Mouse (Mus musculus) MEL (cell line): ENCODE data around the gene Sgpp2. TPM values are rescaled to one million over a fixed set of nuclear protein-coding genes. Genes with fewer than 3 reads are reported as not detected.

Experiments
- DNase-seq: peaks from one replicate; pipeline ENCODE4 v3.0.0; 2011; ENCODE audit warnings: low read depth, low spot score
- H3K27ac ChIP-seq: 2 replicates; pipeline ENCODE4 v1.5.1; 2012; ENCODE audit warnings: low read depth, mild to moderate bottlenecking, control low read depth, low read length, moderate library complexity; ENCODE audit not compliant: control insufficient read depth
- H3K27me3 ChIP-seq, 2 experiments: fragments of 150-350 bp in 1 of 2; sonication (generic) in 1 of 2; 2 replicates each; pipeline ENCODE4 v1.6.1; 2012; ENCODE audit warnings: low read length in 2 of 2, mild to moderate bottlenecking in 2 of 2, improper control_type of control experiment in 1 of 2, moderate library complexity in 1 of 2; ENCODE audit not compliant: insufficient read depth in 2 of 2, control insufficient read depth in 1 of 2
- H3K36me3 ChIP-seq, 2 experiments: 2 replicates each; pipeline ENCODE4 v1.6.1; 2012 to 2014; ENCODE audit warnings: low read length in 2 of 2, improper control_type of control experiment in 1 of 2, inconsistent platforms in 1 of 2, mild to moderate bottlenecking in 1 of 2; ENCODE audit not compliant: insufficient read depth in 2 of 2, control insufficient read depth in 1 of 2
- H3K4me1 ChIP-seq, 2 experiments: fragments of 150-350 bp in 1 of 2; sonication (generic) in 1 of 2; 2 replicates each; pipeline ENCODE4 v1.6.1; 2012; ENCODE audit warnings: low read length in 2 of 2, improper control_type of control experiment in 1 of 2, mild to moderate bottlenecking in 1 of 2; ENCODE audit not compliant: insufficient read depth in 2 of 2, control insufficient read depth in 1 of 2
- H3K4me3 ChIP-seq, 2 experiments: fragments of 150-350 bp in 1 of 2; sonication (generic) in 1 of 2; 2 replicates each; pipeline ENCODE4 v1.5.1; 2012; ENCODE audit warnings: low read depth in 2 of 2, low read length in 2 of 2, mild to moderate bottlenecking in 2 of 2, moderate library complexity in 2 of 2, control low read depth in 1 of 2, improper control_type of control experiment in 1 of 2; ENCODE audit not compliant: control insufficient read depth in 1 of 2, insufficient read depth in 1 of 2
- H3K79me2 ChIP-seq: 2 replicates; pipeline ENCODE4 v1.6.1; 2012; ENCODE audit warnings: mild to moderate bottlenecking, low read length, moderate library complexity; ENCODE audit not compliant: control insufficient read depth, poor library complexity, insufficient read depth
- H3K9ac ChIP-seq: 2 replicates; pipeline ENCODE4 v1.6.1; 2012; ENCODE audit warnings: low read depth, mild to moderate bottlenecking, control low read depth, low read length, moderate library complexity; ENCODE audit not compliant: control insufficient read depth, poor library complexity, severe bottlenecking
- H3K9me3 ChIP-seq: fragments of 150-350 bp; sonication (generic); replicated peaks from 2 replicates; pipeline ENCODE4 v1.6.1; 2012; ENCODE audit warnings: mild to moderate bottlenecking, low read length, improper control_type of control experiment, moderate library complexity; ENCODE audit not compliant: insufficient read depth
- BHLHE40 ChIP-seq: IDR thresholded peaks from 2 replicates; pipeline ENCODE4 v1.6.1; 2012; ENCODE audit warnings: low read depth, mild to moderate bottlenecking, inconsistent platforms, low read length, improper control_type of control experiment, borderline replicate concordance
- CTCF ChIP-seq, 3 experiments: IDR thresholded peaks in 2 of 3; conservative IDR thresholded peaks in 1 of 3; 2 replicates each; pipeline ENCODE4 v1.5.1; 2011 to 2012; ENCODE audit warnings: low read length in 3 of 3, low read depth in 2 of 3, mild to moderate bottlenecking in 2 of 3, improper control_type of control experiment in 1 of 3, inconsistent platforms in 1 of 3, mixed read lengths in 1 of 3, moderate library complexity in 1 of 3; ENCODE audit not compliant: control insufficient read depth in 1 of 3, insufficient read depth in 1 of 3, poor library complexity in 1 of 3, severe bottlenecking in 1 of 3
- E2F4 ChIP-seq: IDR thresholded peaks from 2 replicates; pipeline ENCODE4 v1.6.1; 2011; ENCODE audit warnings: low read depth, low read length, improper control_type of control experiment, borderline replicate concordance
- EP300 ChIP-seq, 2 experiments: IDR thresholded peaks; 2 replicates each; pipeline ENCODE4 v1.6.1; 2011; ENCODE audit warnings: improper control_type of control experiment in 2 of 2, low read length in 2 of 2, low read depth in 1 of 2, mild to moderate bottlenecking in 1 of 2
- GABPA ChIP-seq: IDR thresholded peaks from 2 replicates; pipeline ENCODE4 v1.6.1; 2012; ENCODE audit warnings: low read depth, mild to moderate bottlenecking, inconsistent platforms, low read length, improper control_type of control experiment, moderate library complexity
- GATA1 ChIP-seq: IDR thresholded peaks from 2 replicates; pipeline ENCODE4 v1.6.1; 2011; ENCODE audit warnings: low read depth, low read length, improper control_type of control experiment
- KAT2A ChIP-seq: conservative IDR thresholded peaks from 2 replicates; pipeline ENCODE4 v1.6.1; 2012; ENCODE audit warnings: low read depth, low read length, improper control_type of control experiment, inconsistent platforms
- MAFK ChIP-seq: IDR thresholded peaks from 2 replicates; pipeline ENCODE4 v1.6.1; 2011; ENCODE audit warnings: low read depth, mild to moderate bottlenecking, low read length, improper control_type of control experiment, borderline replicate concordance
- MAX ChIP-seq: IDR thresholded peaks from 2 replicates; pipeline ENCODE4 v1.6.1; 2011; ENCODE audit warnings: low read length, improper control_type of control experiment
- MEF2A ChIP-seq: IDR thresholded peaks from 2 replicates; pipeline ENCODE4 v1.6.1; 2014; ENCODE audit warnings: low read depth, mild to moderate bottlenecking, inconsistent platforms, low read length, improper control_type of control experiment; ENCODE audit not compliant: poor library complexity, insufficient replicate concordance, severe bottlenecking; ENCODE audit errors: extremely low read depth
- MYB ChIP-seq: IDR thresholded peaks from 2 replicates; pipeline ENCODE4 v1.6.1; 2011; ENCODE audit warnings: mild to moderate bottlenecking, low read depth, low read length, improper control_type of control experiment
- NELFE ChIP-seq: IDR thresholded peaks from 2 replicates; pipeline ENCODE4 v1.6.1; 2011; ENCODE audit warnings: low read depth, low read length, improper control_type of control experiment
- NRF1 ChIP-seq: IDR thresholded peaks from 2 replicates; pipeline ENCODE4 v1.6.1; 2014; ENCODE audit warnings: low read depth, mild to moderate bottlenecking, inconsistent platforms, low read length, improper control_type of control experiment, moderate library complexity; ENCODE audit not compliant: poor library complexity, insufficient read depth, severe bottlenecking
- POLR2AphosphoS2 ChIP-seq: IDR thresholded peaks from 2 replicates; pipeline ENCODE4 v1.6.1; 2011; ENCODE audit warnings: low read length, improper control_type of control experiment
- RAD21 ChIP-seq: IDR thresholded peaks from 2 replicates; pipeline ENCODE4 v1.6.1; 2011; ENCODE audit warnings: mild to moderate bottlenecking, low read depth, low read length, improper control_type of control experiment
- RCOR1 ChIP-seq: IDR thresholded peaks from 2 replicates; pipeline ENCODE4 v1.6.1; 2012; ENCODE audit warnings: low read depth, mild to moderate bottlenecking, inconsistent platforms, low read length, improper control_type of control experiment
- SIN3A ChIP-seq: IDR thresholded peaks from 2 replicates; pipeline ENCODE4 v1.6.1; 2012; ENCODE audit warnings: low read length, improper control_type of control experiment, inconsistent platforms
- TAL1 ChIP-seq: IDR thresholded peaks from 2 replicates; pipeline ENCODE4 v1.6.1; 2012; ENCODE audit warnings: mild to moderate bottlenecking, inconsistent platforms, low read length, moderate library complexity, mixed read lengths
- TCF12 ChIP-seq: IDR thresholded peaks from 2 replicates; pipeline ENCODE4 v1.6.1; 2014; ENCODE audit warnings: low read depth, mild to moderate bottlenecking, inconsistent platforms, low read length, improper control_type of control experiment, moderate library complexity
- UBTF ChIP-seq: IDR thresholded peaks from 2 replicates; pipeline ENCODE4 v1.6.1; 2012; ENCODE audit warnings: low read depth, mild to moderate bottlenecking, inconsistent platforms, low read length, improper control_type of control experiment, moderate library complexity, borderline replicate concordance; ENCODE audit not compliant: insufficient read depth
- USF1 ChIP-seq: IDR thresholded peaks from 2 replicates; pipeline ENCODE4 v1.6.1; 2014; ENCODE audit warnings: low read depth, mild to moderate bottlenecking, inconsistent platforms, low read length, improper control_type of control experiment, moderate library complexity
- USF2 ChIP-seq, 2 experiments: IDR thresholded peaks; 2 replicates each; pipeline ENCODE4 v1.6.1; 2011 to 2012; ENCODE audit warnings: improper control_type of control experiment in 2 of 2, low read length in 2 of 2, borderline replicate concordance in 1 of 2, inconsistent platforms in 1 of 2, low read depth in 1 of 2, mild to moderate bottlenecking in 1 of 2; ENCODE audit not compliant: insufficient read depth in 1 of 2
- ZKSCAN1 ChIP-seq: IDR thresholded peaks from 2 replicates; pipeline ENCODE4 v1.6.1; 2012; ENCODE audit warnings: low read depth, mild to moderate bottlenecking, inconsistent platforms, low read length, improper control_type of control experiment, moderate library complexity
- polyA plus RNA-seq, 2 experiments: library from polyadenylated mRNA; stranded (reverse) in 1 of 2; unstranded in 1 of 2; fragments of >175 nt in 1 of 2; fragments of >200 nt in 1 of 2; gene quantifications; 2 replicates each; pipeline versions ENCODE4 v1.2.1 to v1.2.4; 2012; ENCODE audit warnings: low replicate concordance in 2 of 2, low read depth in 1 of 2; ENCODE audit not compliant: insufficient read length in 2 of 2, insufficient read depth in 1 of 2, missing spikeins in 1 of 2
- total RNA-seq: library from RNA; depleted of rRNA; stranded (reverse); fragments of 300-350 nt; gene quantifications from 2 replicates; pipeline ENCODE4 v1.2.3, GENCODE M21; 2012

The Sgpp2 gene
- total and polyA plus RNA-seq, 3 experiments, result 0.08 to 0.12 TPM; not detected in 1

DNA sequence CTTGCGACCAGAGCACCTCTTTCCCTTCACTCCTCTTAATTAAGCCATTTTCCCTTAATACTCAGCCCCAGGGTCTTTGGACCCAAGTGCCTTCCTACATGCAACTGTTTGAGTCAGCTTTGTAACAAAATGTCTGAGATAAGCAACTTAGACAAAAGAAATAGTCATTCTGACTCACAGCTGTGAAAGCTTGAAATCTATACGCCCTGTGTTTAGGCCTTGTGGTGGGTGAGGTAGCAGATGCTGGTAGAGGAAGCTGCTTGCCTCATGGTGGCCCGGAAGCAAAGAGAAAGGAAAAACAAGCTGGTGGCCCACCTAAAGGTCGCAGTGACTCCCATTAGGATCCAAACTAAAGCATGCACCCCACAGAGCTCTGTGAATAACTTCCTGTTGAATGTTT is 77.7 kb downstream of the Sgpp2 start:
- no peak for DNase-seq
- Histone ChIP-seq H3K4me3 (no peak overlapping the region), H3K4me1 (no peaks in the 10 kb centered on the region), H3K27ac (no peak overlapping the region), H3K9ac (no peak overlapping the region), H3K79me2 (no peaks in the 10 kb centered on the region), H3K27me3 (no peaks in the 10 kb centered on the region), H3K36me3 (no peaks in the 10 kb centered on the region), H3K9me3 (no peaks in the 10 kb centered on the region)
- TF ChIP-seq POLR2AphosphoS2 (no peak), TCF12 (no peak), SIN3A (no peak), BHLHE40 (no peak), MAX (no peak), USF2 (IDR thresholded peaks at IDR 0.05; ENCODE audit: borderline replicate concordance in 1 of 2, insufficient read depth in 1 of 2, low read depth in 1 of 2, low read length in 2 of 2) (no peak), GABPA (no peak), TAL1 (no peak), NELFE (no peak), USF1 (no peak), CTCF (IDR thresholded peaks at IDR 0.05 in 2 of 3, conservative IDR thresholded peaks at IDR 0.05 in 1 of 3; ENCODE audit: control insufficient read depth in 1 of 3, insufficient read depth in 1 of 3, low read depth in 2 of 3, low read length in 3 of 3, poor library complexity in 1 of 3, severe bottlenecking in 1 of 3) (no peak), MYB (no peak), MEF2A (no peak), EP300 (IDR thresholded peaks at IDR 0.05; ENCODE audit: low read depth in 1 of 2, low read length in 2 of 2) (no peak), RCOR1 (no peak), NRF1 (no peak), MAFK (no peak), E2F4 (no peak), UBTF (no peak), ZKSCAN1 (no peak)

DNA sequence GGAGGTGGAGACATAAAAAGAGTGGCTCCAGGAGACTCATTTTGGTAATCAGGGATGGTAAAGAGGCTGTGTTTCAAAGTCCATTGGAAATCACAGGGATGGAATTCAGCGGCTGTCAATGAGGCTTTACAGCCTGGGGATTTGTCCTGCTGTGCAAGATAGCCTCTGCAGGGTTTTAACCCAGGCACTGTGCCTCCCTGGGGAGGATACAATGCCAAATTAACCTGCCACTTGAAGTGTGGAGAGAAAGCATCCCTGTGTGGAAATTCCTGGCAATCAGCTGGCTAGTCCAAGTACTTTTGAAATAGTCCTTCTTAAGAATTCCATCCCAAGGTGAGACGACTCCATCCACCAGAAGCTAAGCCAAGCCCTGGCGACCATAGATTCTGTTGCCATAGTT is 78.7 kb downstream of the Sgpp2 start:
- no peak for DNase-seq

More for the DNA sequence above, 78.7 kb downstream of the Sgpp2 start:
- TF ChIP-seq POLR2AphosphoS2 (no peak), E2F4 (no peak), GATA1 (no peak), ZKSCAN1 (no peak), TAL1 (no peak), KAT2A (no peak), USF1 (no peak), MEF2A (no peak), RAD21 (no peak)
- no peaks in the 10 kb centered on the region for H3K79me2 ChIP-seq
- H3K9me3 ChIP-seq, result no peaks in the 10 kb centered on the region
- H3K9ac ChIP-seq, result no peak overlapping the region
- no peaks in the 10 kb centered on the region for H3K27me3 ChIP-seq
- H3K36me3 ChIP-seq, result no peaks in the 10 kb centered on the region
- H3K27ac ChIP-seq, result no peak overlapping the region
- H3K4me1 ChIP-seq, result no peaks in the 10 kb centered on the region
- no peak overlapping the region for H3K4me3 ChIP-seq
